Mouse (Mus musculus) kidney, adult 18-20 months (tissue): ENCODE measurements at regions not wholly inside any gene's neighbourhood (a gene's known extent, or its start where the extent isn't known, plus 50 kb on each side); places are given as distances from the start of the nearest gene placed in this dataset.

ENCODE experiments used
- DNase-seq: peaks from one replicate; pipeline ENCODE4 v3.0.0; 2021

- no peak for DNase-seq
These were observed 57.4 kb upstream of the Acsl1 start for GRCm38 (mm10) chr8:46413349-46414024.

GRCm38 (mm10) chr8:46414874-46415273 is 56.0 kb upstream of the Acsl1 start:
- peak; percentile 34 for DNase-seq

- no peak for DNase-seq
These were observed 51.4 kb upstream of the Acsl1 start for GRCm38 (mm10) chr8:46419402-46419801.

- DNase-seq, result no peak
These were observed 50.4 kb upstream of the Acsl1 start for GRCm38 (mm10) chr8:46420476-46420875.
